ENCODE assay signal across 8 mouse cellular contexts in the genomic region with DNA sequence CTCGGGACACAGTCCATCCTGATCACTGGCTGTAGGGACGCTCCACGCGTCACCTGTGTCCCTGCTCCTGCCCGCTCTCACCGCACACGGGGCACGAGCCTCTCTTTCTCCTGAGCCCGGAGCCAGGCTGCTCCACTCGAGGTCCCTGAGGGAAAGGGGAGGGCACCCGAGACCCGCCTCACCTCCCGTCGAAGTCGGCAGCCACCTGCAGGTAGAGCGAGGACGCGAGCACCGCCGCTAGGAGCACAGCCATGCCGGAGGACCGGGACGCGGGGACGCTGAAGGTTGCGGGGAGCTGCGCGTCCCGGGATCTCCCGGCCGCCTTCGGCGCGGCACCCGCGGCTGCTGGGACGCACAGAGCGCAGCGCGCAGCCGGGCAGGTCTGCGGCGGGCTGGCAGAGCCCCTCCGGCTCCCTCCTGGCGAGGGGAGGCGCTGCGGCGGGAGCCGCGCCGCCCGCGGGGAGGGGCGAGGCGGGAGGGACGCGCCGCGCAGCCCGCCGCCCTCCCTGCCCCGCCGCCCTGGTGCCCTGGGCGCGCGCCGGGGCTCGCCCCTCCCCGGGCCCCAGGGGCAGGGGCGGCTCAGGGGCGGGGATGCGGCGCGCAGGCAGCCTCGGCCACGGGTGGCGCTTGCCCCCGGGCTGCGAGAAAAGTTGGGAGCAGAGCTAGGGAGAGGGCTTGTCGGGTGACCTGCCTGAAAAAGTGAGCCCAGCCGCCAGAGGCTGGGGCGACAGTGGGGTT. TPM values are rescaled to one million over a fixed set of nuclear protein-coding genes. Genes with fewer than 3 reads are reported as not detected.
DNase-seq lines count a peak whose midpoint lies in the region; ATAC-seq and TF ChIP-seq lines count a peak whose summit lies in the region.

Gene Npnt (minus strand): TSS at position 501 of the 738 bp plus-strand sequence.

- intact Hi-C loops in gastrocnemius, postnatal 14 days (cut with DNase I; ENCODE audit: low total_unique reads), result no loop called here

- no peak for TF ChIP-seq CTCF in thymus, adult 2 months (IDR thresholded peaks at IDR 0.05; ENCODE audit: borderline replicate concordance, control insufficient read depth, extremely low read depth, insufficient read depth, low read length, poor library complexity)

- peak; percentile 71 for ATAC-seq in frontal cortex, adult (ENCODE audit: low TSS enrichment)
- peak; percentile 67 for ATAC-seq in limb, embryonic 15.5 days (ENCODE audit: insufficient number of reproducible peaks, low FRiP score, low TSS enrichment, low read depth)
- peak; percentile 90 for ATAC-seq in midbrain, embryonic 15.5 days (replicated peaks)

- under 1% methylated on average over 60 of the region's 82 CpGs for WGBS in limb, embryonic 15.5 days
- WGBS in midbrain, embryonic 15.5 days, result under 1% methylated on average over 72 of the region's 82 CpGs
- WGBS in thymus, adult 2 months, result 1% methylated on average over 76 of the region's 82 CpGs

- H3K9me3 ChIP-seq in limb, embryonic 15.5 days, result no peaks in the 10 kb centered on the region
- no peaks in the 10 kb centered on the region for H3K9me3 ChIP-seq in midbrain, embryonic 15.5 days

- H3K27ac ChIP-seq in limb, embryonic 15.5 days, result peak within 1 kb of the TSS; percentile 50; the same call in 1 of the 2 replicates
- peak within 1 kb of the TSS; percentile 13; the same call in 1 of the 2 replicates for H3K27ac ChIP-seq in midbrain, embryonic 15.5 days
- H3K27ac ChIP-seq in thymus, adult 2 months (ENCODE audit: control insufficient read depth, insufficient read depth, low read length), result no peak within 1 kb of the TSS

- H3K4me2 ChIP-seq in limb, embryonic 15.5 days, result peak within 1 kb of the TSS; percentile 98
- H3K4me2 ChIP-seq in midbrain, embryonic 15.5 days, result peak within 1 kb of the TSS; percentile 93

- no peak for TF ChIP-seq POLR2A in thymus, adult 2 months (IDR thresholded peaks at IDR 0.05; ENCODE audit: control insufficient read depth, extremely low read depth, insufficient read depth, low read length, poor library complexity)

- peaks cover 18% of the 10 kb centered on the region for H3K4me1 ChIP-seq in limb, embryonic 15.5 days
- H3K4me1 ChIP-seq in midbrain, embryonic 15.5 days, result peaks cover 14% of the 10 kb centered on the region
- H3K4me1 ChIP-seq in thymus, adult 2 months (replicated peaks; ENCODE audit: control insufficient read depth, insufficient read depth, low read length), result peaks cover 9% of the 10 kb centered on the region

- no peaks in the 10 kb centered on the region for H3K36me3 ChIP-seq in limb, embryonic 15.5 days
- no peaks in the 10 kb centered on the region for H3K36me3 ChIP-seq in midbrain, embryonic 15.5 days (replicated peaks)
- no peaks in the 10 kb centered on the region for H3K36me3 ChIP-seq in thymus, adult 2 months (ENCODE audit: control insufficient read depth, insufficient read depth, low read length)

- peak within 1 kb of the TSS; percentile 65 for H3K9ac ChIP-seq in limb, embryonic 15.5 days
- peak within 1 kb of the TSS; percentile 53 for H3K9ac ChIP-seq in midbrain, embryonic 15.5 days

- peak within 1 kb of the TSS; percentile 70 for H3K4me3 ChIP-seq in limb, embryonic 15.5 days
- H3K4me3 ChIP-seq in midbrain, embryonic 15.5 days, result peak within 1 kb of the TSS; percentile 69
- peak within 1 kb of the TSS; percentile 47 for H3K4me3 ChIP-seq in thymus, adult 2 months (ENCODE audit: control insufficient read depth, insufficient read depth, low read length)

- no peak for DNase-seq in frontal cortex, postnatal 14 days (ENCODE audit: low spot score in 2 of 2)
- DNase-seq in adrenal gland, postnatal 25 days, result peak; percentile 32
- DNase-seq in gastrocnemius, postnatal 14 days, result peak; percentile 15
- DNase-seq in kidney, adult 18-20 months, result peak; percentile 70
- peak; percentile 33 for DNase-seq in thymus, adult 2 months

- H3K27me3 ChIP-seq in limb, embryonic 15.5 days, result peaks cover 13% of the 10 kb centered on the region; the same call in 1 of the 2 replicates
- no peaks in the 10 kb centered on the region; the same call in 1 of the 2 replicates for H3K27me3 ChIP-seq in midbrain, embryonic 15.5 days (replicated peaks)
- no peaks in the 10 kb centered on the region; the same call in 1 of the 2 replicates for H3K27me3 ChIP-seq in thymus, adult 2 months (ENCODE audit: control insufficient read depth, insufficient read depth, low read length)

RNA-seq across cellular contexts. Expression of gene Npnt, which starts in this region (rescaled TPM):
- total RNA-seq in adrenal gland, postnatal 25 days (2021), result 11.5 TPM in 2 replicates
- total RNA-seq in gastrocnemius, postnatal 14 days (2021), result 10 to 100 TPM in 1 of 2 experiments, 1 to 10 TPM in 1; 9.0 to 12.1 TPM
- polyA plus RNA-seq in limb, embryonic 15.5 days (2015; fragmentation: Nextera tagmentation; extraction: Ambion mirVana), result 41.6 and 49.5 TPM in 2 replicates
- polyA plus RNA-seq in midbrain, embryonic 15.5 days (2015; fragmentation: Nextera tagmentation; extraction: Ambion mirVana), result 24.2 and 27.5 TPM in 2 replicates
- polyA plus RNA-seq in thymus, adult 2 months (2012; rRNA removed), result 8.7 and 10.5 TPM in 2 replicates

Comparison
In these comparisons a context has a peak if more than half of its experiments do, and no peak if none do; other contexts are left out.
1. DNase-seq: peak in adrenal gland, postnatal 25 days (single experiment), gastrocnemius, postnatal 14 days (single experiment), kidney, adult 18-20 months (single experiment) and thymus, adult 2 months (single experiment); none in frontal cortex, postnatal 14 days (0 of 2).
2. Peak in every context shown above with its lines, with median percentiles within 50 percentile points of each other: ATAC-seq and H3K4me3 ChIP-seq.